Mouse (Mus musculus): ENCODE measurements around the gene Fam207a. TPM values are rescaled to one million over a fixed set of nuclear protein-coding genes. Genes with fewer than 3 reads are reported as not detected.
A peak's percentile ranks its signal among the peaks of the same experiment; 100 is the strongest.

Fam207a gene
- polyA plus RNA-seq, 1 experiment from 2014 or later, result 43.8 TPM

GRCm38 (mm10) chr10:77465902-77466301 lies 49.7 kb downstream of the Fam207a start:
- DNase-seq (ENCODE audit: low spot score), result no peak
- no peaks in the 10 kb centered on the region for H3K4me1 ChIP-seq (ENCODE audit: control insufficient read depth, insufficient read depth, low read length)
- H3K36me3 ChIP-seq (ENCODE audit: control insufficient read depth, insufficient read depth, low read length), result no peaks in the 10 kb centered on the region
- no peaks in the 10 kb centered on the region for H3K9me3 ChIP-seq (ENCODE audit: control insufficient read depth, low read length)
- 86% methylated on average over 5 of the region's 5 CpGs for whole genome bisulfite sequencing
- H3K27ac ChIP-seq (replicated peaks; ENCODE audit: low read depth, low read length), result no peak overlapping the region
- H3K27me3 ChIP-seq (ENCODE audit: control insufficient read depth, insufficient read depth, low read length), result no peaks in the 10 kb centered on the region
- no peak overlapping the region for H3K4me3 ChIP-seq (ENCODE audit: low read depth, low read length)
- no peak overlapping the region for H3K9ac ChIP-seq (ENCODE audit: low read length)
- ATAC-seq (ENCODE audit: insufficient number of reproducible peaks, low FRiP score, low TSS enrichment, low read depth), result no peak
- no peak overlapping the region for H3K4me2 ChIP-seq (ENCODE audit: low read depth, severe bottlenecking)

GRCm38 (mm10) chr10:77464181-77464936 lies 51.2 kb downstream of the Fam207a start:
- DNase-seq (ENCODE audit: low spot score) (no peak), ATAC-seq (ENCODE audit: insufficient number of reproducible peaks, low FRiP score, low TSS enrichment, low read depth) (0 out of 2 replicates have a peak, but pooled peaks have one; percentile 17)
- Histone ChIP-seq H3K9ac (ENCODE audit: low read length) (no peak overlapping the region), H3K36me3 (ENCODE audit: control insufficient read depth, insufficient read depth, low read length) (no peaks in the 10 kb centered on the region), H3K4me2 (ENCODE audit: low read depth, severe bottlenecking) (no peak overlapping the region), H3K4me1 (ENCODE audit: control insufficient read depth, insufficient read depth, low read length) (no peaks in the 10 kb centered on the region), H3K4me3 (ENCODE audit: low read depth, low read length) (no peak overlapping the region), H3K27me3 (ENCODE audit: control insufficient read depth, insufficient read depth, low read length) (no peaks in the 10 kb centered on the region), H3K27ac (replicated peaks; ENCODE audit: low read depth, low read length) (no peak overlapping the region), H3K9me3 (ENCODE audit: control insufficient read depth, low read length) (no peaks in the 10 kb centered on the region)
- 70% methylated on average over 10 of the region's 10 CpGs for WGBS

- H3K27me3 ChIP-seq (ENCODE audit: control insufficient read depth, insufficient read depth, low read length), result no peaks in the 10 kb centered on the region
- no peaks in the 10 kb centered on the region for H3K9me3 ChIP-seq (ENCODE audit: control insufficient read depth, low read length)
- no peak overlapping the region for H3K4me2 ChIP-seq (ENCODE audit: low read depth, severe bottlenecking)
- no peaks in the 10 kb centered on the region for H3K4me1 ChIP-seq (ENCODE audit: control insufficient read depth, insufficient read depth, low read length)
- 89% methylated on average over 8 of the region's 8 CpGs for WGBS
- no peak overlapping the region for H3K27ac ChIP-seq (replicated peaks; ENCODE audit: low read depth, low read length)
- no peak for ATAC-seq (ENCODE audit: insufficient number of reproducible peaks, low FRiP score, low TSS enrichment, low read depth)
- no peak overlapping the region for H3K4me3 ChIP-seq (ENCODE audit: low read depth, low read length)
- H3K36me3 ChIP-seq (ENCODE audit: control insufficient read depth, insufficient read depth, low read length), result no peaks in the 10 kb centered on the region
- DNase-seq (ENCODE audit: low spot score), result no peak
- no peak overlapping the region for H3K9ac ChIP-seq (ENCODE audit: low read length)
These were observed 54.4 kb downstream of the Fam207a start for GRCm38 (mm10) chr10:77461161-77461560.

- H3K36me3 ChIP-seq (ENCODE audit: control insufficient read depth, insufficient read depth, low read length), result no peaks in the 10 kb centered on the region
- H3K4me2 ChIP-seq (ENCODE audit: low read depth, severe bottlenecking), result no peak overlapping the region
- no peaks in the 10 kb centered on the region for H3K9me3 ChIP-seq (ENCODE audit: control insufficient read depth, low read length)
- no peak overlapping the region for H3K27ac ChIP-seq (replicated peaks; ENCODE audit: low read depth, low read length)
- no peak overlapping the region for H3K9ac ChIP-seq (ENCODE audit: low read length)
- 89% methylated on average over 3 of the region's 3 CpGs for WGBS
- ATAC-seq (ENCODE audit: insufficient number of reproducible peaks, low FRiP score, low TSS enrichment, low read depth), result no peak
- H3K4me3 ChIP-seq (ENCODE audit: low read depth, low read length), result no peak overlapping the region
- DNase-seq (ENCODE audit: low spot score), result no peak
- no peaks in the 10 kb centered on the region for H3K4me1 ChIP-seq (ENCODE audit: control insufficient read depth, insufficient read depth, low read length)
- no peaks in the 10 kb centered on the region for H3K27me3 ChIP-seq (ENCODE audit: control insufficient read depth, insufficient read depth, low read length)
These were observed 57.9 kb downstream of the Fam207a start for GRCm38 (mm10) chr10:77457701-77458100.

- H3K27me3 ChIP-seq (ENCODE audit: control insufficient read depth, insufficient read depth, low read length), result no peaks in the 10 kb centered on the region
- H3K4me2 ChIP-seq (ENCODE audit: low read depth, severe bottlenecking), result no peak overlapping the region
- H3K4me3 ChIP-seq (ENCODE audit: low read depth, low read length), result no peak overlapping the region
- no peak overlapping the region for H3K9ac ChIP-seq (ENCODE audit: low read length)
- H3K9me3 ChIP-seq (ENCODE audit: control insufficient read depth, low read length), result no peaks in the 10 kb centered on the region
- DNase-seq (ENCODE audit: low spot score) (no peak), ATAC-seq (ENCODE audit: insufficient number of reproducible peaks, low FRiP score, low TSS enrichment, low read depth) (no peak)
- WGBS, result 60% methylated on average over 7 of the region's 7 CpGs
- H3K4me1 ChIP-seq (ENCODE audit: control insufficient read depth, insufficient read depth, low read length), result no peaks in the 10 kb centered on the region
- H3K36me3 ChIP-seq (ENCODE audit: control insufficient read depth, insufficient read depth, low read length), result no peaks in the 10 kb centered on the region
- H3K27ac ChIP-seq (replicated peaks; ENCODE audit: low read depth, low read length), result no peak overlapping the region
These were observed 59.1 kb downstream of the Fam207a start for GRCm38 (mm10) chr10:77456507-77456906.

GRCm38 (mm10) chr10:77455251-77456010 lies 60.2 kb downstream of the Fam207a start:
- H3K9me3 ChIP-seq (ENCODE audit: control insufficient read depth, low read length), result no peaks in the 10 kb centered on the region
- DNase-seq (ENCODE audit: low spot score), result no peak
- H3K9ac ChIP-seq (ENCODE audit: low read length), result no peak overlapping the region
- H3K4me3 ChIP-seq (ENCODE audit: low read depth, low read length), result no peak overlapping the region
- no peaks in the 10 kb centered on the region for H3K27me3 ChIP-seq (ENCODE audit: control insufficient read depth, insufficient read depth, low read length)
- no peaks in the 10 kb centered on the region for H3K4me1 ChIP-seq (ENCODE audit: control insufficient read depth, insufficient read depth, low read length)
- no peak overlapping the region for H3K27ac ChIP-seq (replicated peaks; ENCODE audit: low read depth, low read length)
- H3K4me2 ChIP-seq (ENCODE audit: low read depth, severe bottlenecking), result no peak overlapping the region
- 87% methylated on average over 14 of the region's 14 CpGs for WGBS
- no peak for ATAC-seq (ENCODE audit: insufficient number of reproducible peaks, low FRiP score, low TSS enrichment, low read depth)
- H3K36me3 ChIP-seq (ENCODE audit: control insufficient read depth, insufficient read depth, low read length), result no peaks in the 10 kb centered on the region

GRCm38 (mm10) chr10:77454795-77455194 lies 60.8 kb downstream of the Fam207a start:
- no peaks in the 10 kb centered on the region for H3K27me3 ChIP-seq (ENCODE audit: control insufficient read depth, insufficient read depth, low read length)
- ATAC-seq (ENCODE audit: insufficient number of reproducible peaks, low FRiP score, low TSS enrichment, low read depth) (no peak), DNase-seq (ENCODE audit: low spot score) (no peak)
- H3K4me1 ChIP-seq (ENCODE audit: control insufficient read depth, insufficient read depth, low read length), result peaks cover 2% of the 10 kb centered on the region
- 68% methylated on average over 6 of the region's 6 CpGs for WGBS
- no peak overlapping the region for H3K4me2 ChIP-seq (ENCODE audit: low read depth, severe bottlenecking)
- no peak overlapping the region for H3K4me3 ChIP-seq (ENCODE audit: low read depth, low read length)
- H3K36me3 ChIP-seq (ENCODE audit: control insufficient read depth, insufficient read depth, low read length), result no peaks in the 10 kb centered on the region
- no peak overlapping the region for H3K27ac ChIP-seq (replicated peaks; ENCODE audit: low read depth, low read length)
- no peaks in the 10 kb centered on the region for H3K9me3 ChIP-seq (ENCODE audit: control insufficient read depth, low read length)
- H3K9ac ChIP-seq (ENCODE audit: low read length), result no peak overlapping the region

GRCm38 (mm10) chr10:77451822-77452221 lies 63.8 kb downstream of the Fam207a start:
- Histone ChIP-seq H3K27me3 (ENCODE audit: control insufficient read depth, insufficient read depth, low read length) (no peaks in the 10 kb centered on the region), H3K9me3 (ENCODE audit: control insufficient read depth, low read length) (no peaks in the 10 kb centered on the region), H3K4me2 (ENCODE audit: low read depth, severe bottlenecking) (no peak overlapping the region), H3K27ac (replicated peaks; ENCODE audit: low read depth, low read length) (no peak overlapping the region), H3K36me3 (ENCODE audit: control insufficient read depth, insufficient read depth, low read length) (no peaks in the 10 kb centered on the region), H3K4me1 (ENCODE audit: control insufficient read depth, insufficient read depth, low read length) (peaks cover 7% of the 10 kb centered on the region), H3K9ac (ENCODE audit: low read length) (no peak overlapping the region), H3K4me3 (ENCODE audit: low read depth, low read length) (no peak overlapping the region)
- WGBS, result 86% methylated on average over 4 of the region's 4 CpGs
- ATAC-seq (ENCODE audit: insufficient number of reproducible peaks, low FRiP score, low TSS enrichment, low read depth), result no peak
- no peak for DNase-seq (ENCODE audit: low spot score)

All from limb, embryonic 11.5 days (tissue).